Comparison of ENCODE assay signal across 11 mouse cellular contexts in the genomic region with DNA sequence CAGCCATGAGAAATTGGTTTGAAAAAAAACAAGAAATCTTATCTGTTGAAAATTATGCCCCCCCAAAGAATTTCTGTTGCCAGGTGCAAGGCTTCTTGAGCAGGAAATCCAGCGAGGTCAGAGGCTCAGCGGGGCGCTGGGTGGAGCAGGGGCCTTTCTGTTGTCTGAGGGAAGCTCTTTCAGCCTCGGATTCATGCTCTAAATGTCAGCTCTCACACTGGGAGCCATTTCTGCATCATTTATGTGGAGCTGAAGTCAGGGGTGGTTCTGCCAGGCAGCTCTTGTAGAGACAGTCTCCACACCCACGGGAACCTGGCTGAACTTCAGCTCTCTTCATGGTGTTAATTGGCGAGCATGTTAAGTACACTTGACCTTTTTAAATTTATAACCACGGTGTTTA.
DNase-seq lines count a peak whose midpoint lies in the region; ATAC-seq and TF ChIP-seq lines count a peak whose summit lies in the region.
"Had no signal": no experiment of that assay in that cellular context is flagged by ENCODE, and none has a peak within 500 bp of the region (broad histone marks: within the 10 kb centered on the region; RNA-seq: fewer than 3 reads in every experiment).

No protein-coding gene starts in this region.

- H3K4me1 ChIP-seq in cerebellum, adult 2 months (ENCODE audit: control insufficient read depth, insufficient read depth, low read length): peaks cover 30% of the 10 kb centered on the region
- H3K4me1 ChIP-seq in liver, embryonic 12.5 days: no peaks in the 10 kb centered on the region

- no peaks in the 10 kb centered on the region for H3K9me3 ChIP-seq in liver, embryonic 12.5 days (replicated peaks)
- H3K9me3 ChIP-seq: neural tube, embryonic 12.5 days had no signal

- WGBS in cerebellum, adult 2 months: 6% methylated on average over 7 of the region's 7 CpGs
- WGBS in liver, embryonic 12.5 days (ENCODE audit: insufficient replicate concordance): 11% methylated on average over 7 of the region's 7 CpGs

- TF ChIP-seq POLR2A in cerebellum, adult 2 months (IDR thresholded peaks at IDR 0.05; ENCODE audit: borderline replicate concordance, insufficient read depth, low read length): no peak

- no peak overlapping the region for H3K4me2 ChIP-seq in liver, embryonic 12.5 days
- H3K4me2 ChIP-seq: neural tube, embryonic 12.5 days had no signal

- intact Hi-C loops in left cerebral cortex, postnatal 14 days (cut with DNase I): no loop called here

- no peak overlapping the region for H3K27ac ChIP-seq in cerebellum, adult 2 months (ENCODE audit: insufficient read depth, low read length)
- no peak overlapping the region for H3K27ac ChIP-seq in liver, embryonic 12.5 days
- H3K27ac ChIP-seq: neural tube, embryonic 12.5 days had no signal

- TF ChIP-seq CTCF in cerebellum, adult 2 months (IDR thresholded peaks at IDR 0.05; ENCODE audit: borderline replicate concordance, insufficient read depth, low read depth, low read length): no peak

- no peak for ATAC-seq in activated CD4-positive, CD25-positive, alpha-beta regulatory T cell, adult 4 months
- ATAC-seq in liver, embryonic 12.5 days: no peak

- H3K36me3 ChIP-seq in liver, embryonic 12.5 days: no peaks in the 10 kb centered on the region
- H3K36me3 ChIP-seq: neural tube, embryonic 12.5 days had no signal

- H3K4me3 ChIP-seq in cerebellum, adult 2 months (replicated peaks; ENCODE audit: insufficient read depth, low read depth, low read length): no peak overlapping the region
- H3K4me3 ChIP-seq in liver, embryonic 12.5 days: no peak overlapping the region
- H3K4me3 ChIP-seq: neural tube, embryonic 12.5 days had no signal

- no peak overlapping the region for H3K9ac ChIP-seq in liver, embryonic 12.5 days
- H3K9ac ChIP-seq: neural tube, embryonic 12.5 days had no signal

- peak; percentile 34 to 79 for DNase-seq in layer of hippocampus, adult 18-20 months (ENCODE audit: low spot score in 2 of 2)
- DNase-seq in layer of hippocampus, postnatal 25 days (ENCODE audit: extremely low spot score in 1 of 2, low spot score in 1 of 2): no peak
- DNase-seq in cerebellum, adult 2 months: peak; percentile 53 to 82
- peak; percentile 35 to 43 for DNase-seq in left cerebral cortex, postnatal 14 days (ENCODE audit: low spot score in 2 of 2)
- DNase-seq in thymus, adult 18-20 months: peak; percentile 38 to 44
- DNase-seq in urinary bladder, postnatal 4 days (ENCODE audit: low spot score in 2 of 2): no peak
- DNase-seq: gastrocnemius, postnatal 25 days; kidney, adult 2 months had no signal

- no peaks in the 10 kb centered on the region for H3K27me3 ChIP-seq in cerebellum, adult 2 months (ENCODE audit: control insufficient read depth, insufficient read depth, low read length)
- H3K27me3 ChIP-seq in liver, embryonic 12.5 days (replicated peaks): no peaks in the 10 kb centered on the region
- H3K27me3 ChIP-seq: neural tube, embryonic 12.5 days had no signal

Comparison
In these comparisons a context has a peak if more than half of its experiments do, and no peak if none do; other contexts are left out.
1. DNase-seq: peak in layer of hippocampus, adult 18-20 months (2 of 2), cerebellum, adult 2 months (2 of 2), left cerebral cortex, postnatal 14 days (2 of 2) and thymus, adult 18-20 months (2 of 2); none in layer of hippocampus, postnatal 25 days (0 of 2) and urinary bladder, postnatal 4 days (0 of 2).